Mouse (Mus musculus): ENCODE data around the gene Sae1.

DNA sequence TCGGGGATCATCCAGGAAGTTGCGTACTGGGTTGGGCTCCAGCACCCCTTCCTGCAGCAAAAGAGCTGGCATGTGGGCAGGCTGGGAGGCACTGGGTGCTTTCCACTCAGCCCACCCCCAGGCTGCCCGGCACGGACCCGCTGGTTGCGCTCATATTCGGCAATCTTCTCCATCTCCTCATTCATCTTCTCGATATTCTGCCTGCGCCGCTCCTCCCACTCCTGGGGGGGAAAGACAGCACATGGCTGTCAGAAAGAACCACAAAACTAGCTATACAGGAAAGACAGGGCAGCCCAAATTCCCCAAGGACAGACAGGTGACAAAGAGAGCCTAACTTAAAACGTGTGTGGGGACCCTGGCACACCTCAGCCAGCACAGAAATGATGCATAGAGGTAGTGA is 106.9 kb downstream of the Sae1 start:
- TF ChIP-seq POLR2A (IDR thresholded peaks at IDR 0.05; ENCODE audit: borderline replicate concordance, extremely low read depth, insufficient read depth, insufficient read length, poor library complexity, severe bottlenecking) (no peak), CTCF (IDR thresholded peaks at IDR 0.05; ENCODE audit: borderline replicate concordance, extremely low read depth, insufficient read depth, insufficient read length) (no peak)

Measured in brain, embryonic 14.5 days (tissue).